Mouse (Mus musculus) NIH3T3 (cell line): ENCODE measurements around the gene Cenpj.

Experiments used
- DNase-seq: peaks from one replicate; pipeline ENCODE4 v3.0.0-alpha.2; 2012; ENCODE audit warnings: low read depth

Cenpj gene

GRCm38 (mm10) chr14:56545491-56545890 lies 29.7 kb downstream of the Cenpj start:
- no peak for DNase-seq

- no peak for DNase-seq
Measured at GRCm38 (mm10) chr14:56544946-56545345, 30.3 kb downstream of the Cenpj start.

GRCm38 (mm10) chr14:56530788-56531187 lies 44.4 kb downstream of the Cenpj start:
- DNase-seq: no peak

GRCm38 (mm10) chr14:56514775-56515174 lies 60.5 kb downstream of the Cenpj start:
- DNase-seq: no peak

GRCm38 (mm10) chr14:56512084-56512483 lies 63.1 kb downstream of the Cenpj start:
- DNase-seq: peak; percentile 56

- no peak for DNase-seq
Measured at GRCm38 (mm10) chr14:56506743-56507142, 68.5 kb downstream of the Cenpj start.

GRCm38 (mm10) chr14:56502407-56502806 lies 72.8 kb downstream of the Cenpj start:
- DNase-seq: no peak

GRCm38 (mm10) chr14:56489806-56490205 lies 85.4 kb downstream of the Cenpj start:
- peak; percentile 3 for DNase-seq
